Mouse (Mus musculus): ENCODE data around the gene Foxl2. TPM values are rescaled to one million over a fixed set of nuclear protein-coding genes. Genes with fewer than 3 reads are reported as not detected.

Gene Foxl2
- total RNA-seq (2015; ENCODE audit: low replicate concordance) (not detected in 2 replicates), total RNA-seq (2017; ENCODE audit: low replicate concordance) (not detected in 2 replicates)

DNA sequence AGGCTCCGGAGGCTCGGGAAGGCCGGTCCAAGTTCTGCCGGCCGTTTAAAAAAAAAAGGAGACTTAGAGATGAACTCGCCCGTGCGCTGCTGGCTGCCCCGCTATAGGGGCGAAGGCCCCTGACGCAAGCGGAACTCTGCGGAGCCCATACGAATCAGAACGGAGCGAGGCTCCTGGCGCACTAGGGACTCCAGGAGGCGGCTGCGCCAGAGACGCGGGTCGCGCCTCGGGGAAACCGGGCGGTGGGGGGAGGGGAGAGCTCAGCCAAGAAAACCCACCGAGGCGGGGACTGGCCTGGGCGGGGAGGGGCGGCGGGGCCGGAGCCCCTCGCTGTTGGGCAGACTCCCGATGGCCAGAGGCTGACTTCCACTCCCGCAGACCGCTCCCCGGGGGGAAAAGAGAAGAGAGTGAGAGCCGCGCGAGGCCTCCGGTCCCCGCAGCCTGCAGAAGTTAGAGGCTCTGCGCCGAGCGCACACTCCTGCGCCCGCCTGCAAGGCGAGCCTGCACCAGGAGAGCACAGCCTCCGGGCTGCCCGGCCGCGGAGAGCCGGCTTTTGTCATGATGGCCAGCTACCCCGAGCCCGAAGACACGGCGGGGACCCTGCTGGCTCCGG is at the start of gene Foxl2:
Gene Foxl2 (plus strand): TSS at position 186 of the 613 bp plus-strand sequence.
- ATAC-seq (replicated peaks; ENCODE audit: low FRiP score, poor library complexity, severe bottlenecking) = no peak

- ATAC-seq (replicated peaks; ENCODE audit: low FRiP score, poor library complexity, severe bottlenecking) = no peak
Measured at GRCm38 (mm10) chr9:98920629-98921523, 34.2 kb upstream of the Foxl2 start.

DNA sequence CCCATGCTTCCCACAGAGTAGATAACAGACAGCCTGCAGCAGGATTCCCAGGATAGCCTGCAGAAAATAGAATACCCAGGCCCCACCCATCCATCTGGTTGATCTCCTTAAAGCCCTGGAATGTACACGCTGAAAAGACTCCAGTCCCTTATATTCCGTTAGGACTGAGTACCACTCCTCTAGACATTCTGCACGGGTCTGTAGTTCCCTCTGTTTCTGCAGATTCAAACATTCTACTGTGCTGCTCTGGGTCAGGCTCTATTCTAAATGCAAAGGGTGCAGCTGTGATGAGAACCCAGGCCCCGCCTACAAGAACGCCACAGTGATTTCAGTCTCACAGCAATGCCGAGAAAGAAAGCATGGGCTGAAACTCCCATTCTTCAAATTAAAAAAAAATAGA is 32.0 kb upstream of the Foxl2 start:
- ATAC-seq (replicated peaks; ENCODE audit: low FRiP score, poor library complexity, severe bottlenecking) = no peak

GRCm38 (mm10) chr9:98924183-98924582 is 30.9 kb upstream of the Foxl2 start:
- ATAC-seq (replicated peaks; ENCODE audit: low FRiP score, poor library complexity, severe bottlenecking) = no peak

DNA sequence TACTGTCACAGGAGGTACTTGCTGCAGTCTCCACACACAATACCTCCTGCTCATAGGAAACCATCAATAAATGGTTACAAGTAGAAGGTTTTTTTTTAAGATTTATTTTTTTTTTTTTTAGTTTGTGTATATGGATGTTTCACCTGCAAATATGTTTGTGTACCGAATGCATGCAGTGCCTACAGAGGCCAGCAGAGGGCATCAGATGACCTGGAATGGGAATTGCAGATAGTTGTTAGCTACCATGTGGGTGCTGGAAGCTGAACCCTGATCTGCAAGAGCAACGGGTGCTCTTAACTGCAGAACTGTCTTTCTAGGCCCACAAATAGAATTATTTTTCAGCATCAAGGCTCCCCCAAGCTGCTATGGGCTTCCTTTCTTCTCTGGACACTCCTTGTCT is 25.6 kb upstream of the Foxl2 start:
- no peak for ATAC-seq (replicated peaks; ENCODE audit: low FRiP score, poor library complexity, severe bottlenecking)

GRCm38 (mm10) chr9:98932931-98933330 is 22.2 kb upstream of the Foxl2 start:
- no peak for ATAC-seq (replicated peaks; ENCODE audit: low FRiP score, poor library complexity, severe bottlenecking)

GRCm38 (mm10) chr9:98935190-98935909 is 19.7 kb upstream of the Foxl2 start:
- ATAC-seq (replicated peaks; ENCODE audit: low FRiP score, poor library complexity, severe bottlenecking) = no peak

DNA sequence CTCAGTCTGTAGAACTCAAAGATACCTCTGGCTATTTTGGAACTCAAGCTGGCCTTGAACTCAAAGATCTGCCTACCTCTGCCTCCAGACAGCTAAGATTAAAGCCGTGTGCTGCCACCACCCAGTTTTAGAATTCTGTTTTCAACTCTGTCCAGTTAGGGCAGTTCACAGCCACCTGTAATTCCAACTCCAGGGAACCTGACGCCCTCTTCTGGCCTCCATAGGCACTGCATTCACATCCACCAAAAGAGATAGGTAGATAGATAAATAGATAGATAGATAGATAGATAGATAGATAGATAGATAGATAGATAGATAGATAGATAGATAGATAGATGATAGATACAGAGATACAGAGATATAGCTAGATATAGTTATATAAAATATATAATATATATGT is 15.8 kb upstream of the Foxl2 start:
- ATAC-seq (replicated peaks; ENCODE audit: low FRiP score, poor library complexity, severe bottlenecking) = no peak

DNA sequence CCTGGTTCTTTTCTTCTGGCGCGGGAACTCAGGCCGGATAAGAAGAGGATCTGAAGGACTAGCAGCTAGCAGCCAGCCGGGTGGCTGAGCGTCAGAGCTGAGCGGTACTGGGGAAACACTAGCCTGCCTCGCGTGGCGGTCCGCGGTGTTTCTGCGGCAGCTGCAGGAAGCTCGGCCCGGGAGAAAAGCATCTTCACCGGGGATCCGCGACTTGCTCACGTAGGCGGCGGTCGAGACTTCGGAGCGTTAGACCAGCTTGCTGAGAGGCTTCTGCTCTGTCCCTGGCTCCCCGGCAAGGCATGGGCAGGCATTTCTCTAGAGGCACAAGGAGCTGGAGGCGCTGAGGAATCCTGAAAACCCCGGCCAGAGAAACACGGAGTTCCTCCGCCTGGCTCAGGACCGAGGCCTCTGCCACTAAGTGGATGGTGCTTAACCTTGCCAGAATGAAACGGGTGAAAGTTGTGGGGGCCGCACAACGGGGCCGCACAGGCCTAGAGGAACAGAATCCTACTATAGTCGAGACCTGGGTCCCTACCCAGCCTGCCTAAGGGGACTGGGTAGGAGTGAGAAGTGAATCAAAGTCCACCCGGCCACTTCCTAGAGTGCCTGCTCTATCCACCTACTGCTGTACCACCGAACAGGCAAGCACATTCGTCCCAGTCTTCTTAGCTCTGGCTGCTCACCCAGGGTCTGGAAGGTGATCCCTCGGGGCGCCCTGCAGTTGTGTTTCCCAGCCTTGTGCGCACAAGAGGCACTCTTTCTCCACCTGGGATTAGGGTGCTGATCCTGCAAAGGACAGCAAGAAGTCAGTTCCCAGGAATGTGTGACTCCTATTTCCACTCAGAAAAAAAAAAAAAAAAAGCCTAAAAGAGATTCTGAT is 2.7 kb upstream of the Foxl2 start:
- ATAC-seq (replicated peaks; ENCODE audit: low FRiP score, poor library complexity, severe bottlenecking) = no peak

- ATAC-seq (replicated peaks; ENCODE audit: low FRiP score, poor library complexity, severe bottlenecking) = no peak
Measured at GRCm38 (mm10) chr9:98953291-98953690, 1.8 kb upstream of the Foxl2 start.

DNA sequence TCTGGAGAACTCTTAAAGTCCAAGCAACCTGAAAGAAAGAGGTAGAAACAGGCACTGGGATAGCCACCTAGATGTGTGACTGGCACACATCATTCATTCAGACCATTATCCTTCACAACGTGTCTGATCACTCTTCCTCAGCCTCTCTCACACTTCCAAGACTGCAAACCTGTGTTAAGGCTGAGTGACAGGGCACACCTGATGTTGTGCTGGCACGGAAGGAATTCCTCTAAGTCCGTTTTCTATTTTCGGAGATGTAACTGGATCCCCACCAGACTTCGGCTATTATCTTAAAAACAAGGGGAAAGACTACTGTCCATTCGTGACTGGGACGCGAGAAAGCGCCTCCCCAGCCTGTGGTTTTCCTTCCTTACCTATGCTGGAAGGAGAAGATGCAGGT is 1.3 kb upstream of the Foxl2 start:
- no peak for ATAC-seq (replicated peaks; ENCODE audit: low FRiP score, poor library complexity, severe bottlenecking)

GRCm38 (mm10) chr9:98954391-98955102 is 541 bp upstream of the Foxl2 start:
- ATAC-seq (replicated peaks; ENCODE audit: low FRiP score, poor library complexity, severe bottlenecking) = no peak

- ATAC-seq (replicated peaks; ENCODE audit: low FRiP score, poor library complexity, severe bottlenecking) = no peak
Measured at GRCm38 (mm10) chr9:98955716-98956224, 682 bp downstream of the Foxl2 start.

GRCm38 (mm10) chr9:98956591-98957381 is 1.7 kb downstream of the Foxl2 start:
- no peak for ATAC-seq (replicated peaks; ENCODE audit: low FRiP score, poor library complexity, severe bottlenecking)

DNA sequence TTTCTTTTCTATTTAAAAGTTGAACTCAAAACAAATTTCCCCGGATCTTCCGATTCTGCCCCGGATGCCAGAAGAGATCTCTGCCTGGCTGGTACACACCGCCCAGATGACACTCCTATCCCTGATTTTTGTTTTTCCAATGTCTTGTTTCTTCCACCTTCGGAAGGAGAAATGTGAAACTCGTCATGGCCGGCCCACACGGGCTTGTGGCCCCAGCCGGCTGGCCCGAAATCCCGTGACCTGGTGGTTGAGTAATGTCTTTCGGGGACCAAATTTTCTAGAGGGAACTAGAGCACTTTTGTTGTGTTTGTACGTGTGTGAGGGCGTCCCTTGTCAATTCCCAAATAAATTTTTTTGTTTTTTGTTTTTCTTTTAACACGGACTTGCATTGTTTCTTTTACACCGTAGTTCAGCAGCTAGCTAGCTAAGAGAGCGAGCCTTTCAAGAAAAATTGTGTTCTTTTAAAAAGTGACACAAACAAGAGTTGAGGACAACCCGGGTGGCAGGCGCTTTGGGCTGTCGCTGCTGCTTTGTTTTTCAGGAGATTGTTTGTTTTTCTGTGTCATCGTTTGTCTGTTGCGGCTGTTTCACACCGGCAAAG is 2.8 kb downstream of the Foxl2 start:
- no peak for ATAC-seq (replicated peaks; ENCODE audit: low FRiP score, poor library complexity, severe bottlenecking)

DNA sequence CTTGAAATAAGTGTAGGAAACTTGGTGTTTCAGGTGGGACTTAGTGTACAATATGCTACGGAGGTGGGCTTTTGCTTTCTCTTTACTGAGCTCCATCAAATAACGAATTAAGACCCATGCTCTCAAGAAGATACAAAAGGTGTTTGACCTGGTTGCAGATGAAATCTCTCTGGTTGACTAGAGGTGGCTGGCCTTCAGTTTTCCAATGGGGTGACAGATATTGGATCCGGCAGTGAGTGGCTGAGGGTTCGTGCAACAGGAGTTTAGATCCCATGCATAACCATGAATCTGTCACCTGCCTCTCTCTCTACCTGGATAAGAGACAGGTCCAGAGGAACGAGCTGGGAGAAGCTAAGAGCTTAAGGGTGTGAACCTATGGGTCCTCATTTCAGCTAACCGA is 3.5 kb downstream of the Foxl2 start:
- ATAC-seq (replicated peaks; ENCODE audit: low FRiP score, poor library complexity, severe bottlenecking) = no peak

GRCm38 (mm10) chr9:98959851-98960250 is 4.8 kb downstream of the Foxl2 start:
- no peak for ATAC-seq (replicated peaks; ENCODE audit: low FRiP score, poor library complexity, severe bottlenecking)

DNA sequence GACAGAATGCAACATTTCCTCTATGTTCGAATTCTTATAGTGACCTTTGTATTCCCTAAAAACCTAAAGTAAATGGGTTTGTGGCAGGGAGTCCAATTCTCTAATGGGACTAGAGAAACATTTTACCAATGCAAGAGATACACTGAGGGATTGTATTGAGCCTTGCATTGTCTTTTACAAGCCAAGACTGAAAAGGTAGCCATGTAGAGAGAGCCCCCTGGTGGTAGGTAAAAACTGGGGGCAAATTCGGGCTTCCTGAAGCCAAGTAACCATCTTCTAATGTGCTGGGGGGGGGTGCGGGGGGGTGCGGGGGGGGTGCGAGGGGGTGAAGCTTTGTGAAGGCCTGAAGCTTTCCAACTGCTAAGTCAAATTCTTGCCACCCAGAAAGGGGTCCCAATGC is 5.3 kb downstream of the Foxl2 start:
- no peak for ATAC-seq (replicated peaks; ENCODE audit: low FRiP score, poor library complexity, severe bottlenecking)

Measured in erythroid progenitor cell, adult 5-6 weeks (primary cell).